ENCODE assay signal across 8 mouse cellular contexts in the genomic region with DNA sequence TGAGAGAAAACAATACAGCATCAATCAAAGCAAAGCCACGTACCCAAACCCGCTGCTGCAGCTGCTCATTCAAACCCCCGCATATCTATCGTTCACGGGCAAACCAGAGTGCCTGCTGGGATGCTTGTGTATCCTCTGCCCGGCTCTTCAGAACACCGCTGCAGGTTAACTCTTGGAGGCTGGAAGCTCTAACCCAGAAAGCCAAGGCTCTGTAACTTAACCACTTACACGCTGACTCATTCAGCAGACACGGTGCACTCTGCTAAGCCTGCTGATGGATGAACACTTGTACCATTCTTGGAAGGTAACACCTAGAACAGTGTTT. TPM values are rescaled to one million over a fixed set of nuclear protein-coding genes. Genes with fewer than 3 reads are reported as not detected.
DNase-seq lines count a peak whose midpoint lies in the region; ATAC-seq and TF ChIP-seq lines count a peak whose summit lies in the region.

No protein-coding gene starts in this region.

- no peak for TF ChIP-seq POLR2A in lung, adult 2 months (IDR thresholded peaks at IDR 0.05; ENCODE audit: borderline replicate concordance, extremely low read depth, low read depth, low read length)

- DNase-seq in cerebellum, postnatal 25 days, result no peak
- DNase-seq in lung, adult 2 months, result no peak
- peak; percentile 26 to 35 for DNase-seq in layer of hippocampus, postnatal 10 days (ENCODE audit: low spot score in 2 of 2)
- peak; percentile 89 for DNase-seq in retina, postnatal 1 day
- DNase-seq in ovary, postnatal 36 days (ENCODE audit: low spot score), result no peak
- DNase-seq in kidney, adult 8-10 months, result no peak

- no peak for TF ChIP-seq CTCF in lung, adult 2 months (IDR thresholded peaks at IDR 0.05; ENCODE audit: insufficient read depth, low read length)

- ATAC-seq in cerebellum, adult (ENCODE audit: insufficient number of reproducible peaks, low FRiP score, low TSS enrichment), result 0 out of 2 replicates have a peak, but pooled peaks have one; percentile 45
- ATAC-seq in lung, embryonic 15.5 days (ENCODE audit: borderline replicate concordance, extremely low read depth, low FRiP score, low TSS enrichment), result no peak

- WGBS in lung, embryonic 15.5 days, result 13% methylated on average over 9 of the region's 9 CpGs
- 36% methylated on average over 9 of the region's 9 CpGs for WGBS in lung, adult 2 months

- no peaks in the 10 kb centered on the region for H3K36me3 ChIP-seq in lung, embryonic 15.5 days

- no peaks in the 10 kb centered on the region for H3K27me3 ChIP-seq in lung, embryonic 15.5 days

- no peak overlapping the region for H3K27ac ChIP-seq in lung, embryonic 15.5 days

- no peak overlapping the region for H3K4me3 ChIP-seq in lung, embryonic 15.5 days
- no peak overlapping the region for H3K4me3 ChIP-seq in lung, adult 2 months (replicated peaks; ENCODE audit: extremely low read depth, low read depth, low read length)

- no peaks in the 10 kb centered on the region for H3K9me3 ChIP-seq in lung, embryonic 15.5 days

- peaks cover 10% of the 10 kb centered on the region; the same call in 1 of the 2 replicates for H3K4me1 ChIP-seq in lung, embryonic 15.5 days
- H3K4me1 ChIP-seq in lung, adult 2 months (ENCODE audit: control insufficient read depth, insufficient read depth, low read length), result peaks cover 6% of the 10 kb centered on the region

- no peak overlapping the region for H3K9ac ChIP-seq in lung, embryonic 15.5 days

- peak overlapping the region; percentile 28 for H3K4me2 ChIP-seq in lung, embryonic 15.5 days

RNA-seq across cellular contexts. Expression of gene Asah2, which starts 5.1 kb away (rescaled TPM):
- polyA plus RNA-seq in lung, embryonic 15.5 days (2015; fragmentation: Nextera tagmentation; extraction: Ambion mirVana), result 1.6 and 2.6 TPM in 2 replicates
- 7.8 and 12.3 TPM in 2 replicates for polyA plus RNA-seq in lung, adult 2 months (2012; rRNA removed)
- 1 to 10 TPM; 5.5 to 6.2 TPM for total RNA-seq in layer of hippocampus, postnatal 10 days (2021)

Comparison
In these comparisons a context has a peak if more than half of its experiments do, and no peak if none do; other contexts are left out.
1. DNase-seq: peak in layer of hippocampus, postnatal 10 days (2 of 2) and retina, postnatal 1 day (single experiment); none in cerebellum, postnatal 25 days (0 of 2), lung, adult 2 months (single experiment), ovary, postnatal 36 days (single experiment) and kidney, adult 8-10 months (0 of 2).